Mouse (Mus musculus) midbrain, embryonic 13.5 days (tissue): Measurements from ENCODE around the gene Cs. TPM values are rescaled to one million over a fixed set of nuclear protein-coding genes. Genes with fewer than 3 reads are reported as not detected.

ENCODE experiments used
- ATAC-seq: fragments of 200-750 bp; cut with Nextera tagmentation; 2 replicates; pipeline ENCODE4 v1.8.0; 2017; ENCODE audit warnings: mild to moderate bottlenecking, moderate TSS enrichment, moderate library complexity
- H3K27ac ChIP-seq: fragments of 300-500 bp; sonication (generic); 2 replicates; pipeline ENCODE4 v1.5.1; 2015; ENCODE audit warnings: inconsistent platforms, mild to moderate bottlenecking, moderate library complexity
- H3K27me3 ChIP-seq: fragments of 300-500 bp; sonication (generic); 2 replicates; pipeline ENCODE4 v1.6.1; 2015; ENCODE audit warnings: mild to moderate bottlenecking, inconsistent platforms
- H3K36me3 ChIP-seq: fragments of 300-500 bp; sonication (generic); 2 replicates; pipeline ENCODE4 v1.6.1; 2015; ENCODE audit warnings: mild to moderate bottlenecking, inconsistent platforms
- H3K4me1 ChIP-seq: fragments of 300-500 bp; sonication (generic); replicated peaks from 2 replicates; pipeline ENCODE4 v1.6.1; 2015; ENCODE audit warnings: inconsistent platforms
- H3K4me2 ChIP-seq: fragments of 300-500 bp; sonication (generic); replicated peaks from 2 replicates; pipeline ENCODE4 v1.6.1; 2015; ENCODE audit warnings: moderate library complexity, mild to moderate bottlenecking, inconsistent platforms
- H3K4me3 ChIP-seq: fragments of 300-500 bp; sonication (generic); replicated peaks from 2 replicates; pipeline ENCODE4 v1.5.1; 2015; ENCODE audit warnings: mild to moderate bottlenecking, inconsistent platforms
- H3K9ac ChIP-seq: fragments of 300-500 bp; sonication (generic); replicated peaks from 2 replicates; pipeline ENCODE4 v1.6.1; 2015; ENCODE audit warnings: mild to moderate bottlenecking, inconsistent platforms
- H3K9me3 ChIP-seq: fragments of 300-500 bp; sonication (generic); 2 replicates; pipeline ENCODE4 v1.6.1; 2016; ENCODE audit warnings: mild to moderate bottlenecking, inconsistent platforms
- WGBS: fragments of 180-500 bp; shearing (Covaris S2); methylation state at CpG from one replicate; pipeline ENCODE4 v1.1.7; 2015; 5-methylcytosine and 5-hydroxymethylcytosine counted together
- polyA plus RNA-seq: library from polyadenylated mRNA; unstranded; fragments of >200 nt; fragmentation: Nextera tagmentation; extraction: Ambion mirVana; gene quantifications from 2 replicates; pipeline ENCODE4 v1.2.1, GENCODE M21; 2015

Gene Cs
- polyA plus RNA-seq, 1 experiment from 2014 or later, result 225 TPM

- Histone ChIP-seq H3K4me1 (peaks cover 18% of the 10 kb centered on the region), H3K36me3 (peaks cover 16% of the 10 kb centered on the region), H3K4me2 (peak within 1 kb of the TSS; percentile 90), H3K9me3 (no peaks in the 10 kb centered on the region), H3K4me3 (peak within 1 kb of the TSS; percentile 60), H3K27me3 (no peaks in the 10 kb centered on the region), H3K27ac (peak within 1 kb of the TSS; percentile 97), H3K9ac (peak within 1 kb of the TSS; percentile 72)
- peak; percentile 96 for ATAC-seq
- WGBS, result under 1% methylated on average over 81 of the region's 87 CpGs
Observed at GRCm38 (mm10) chr10:128368402-128369217, 31.1 kb downstream of the Cs start, which contains the start of gene Coq10a. Gene Coq10a, minus strand, starts transcription at chr10:128368997.

DNA sequence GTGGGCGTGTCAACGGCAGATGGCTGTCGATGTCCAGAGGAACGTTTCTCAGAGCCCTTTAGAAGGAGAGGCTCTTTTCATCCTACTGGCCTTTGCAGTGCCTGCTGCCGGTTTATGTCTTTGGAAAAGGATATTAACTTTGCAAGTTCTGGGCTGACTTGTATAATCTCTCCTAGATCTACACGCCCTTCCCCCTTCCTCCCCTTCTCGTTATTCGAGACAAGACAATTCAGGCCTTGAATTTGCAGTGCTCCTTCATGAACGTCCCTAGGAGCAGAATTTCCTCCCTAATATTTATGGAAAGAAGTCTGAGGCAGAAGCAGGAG is 31.6 kb downstream of the Cs start:
- peak overlapping the region; percentile 72 for H3K9ac ChIP-seq
- peak overlapping the region; percentile 60 for H3K4me3 ChIP-seq
- ATAC-seq, result no peak
- no peaks in the 10 kb centered on the region for H3K9me3 ChIP-seq
- no peaks in the 10 kb centered on the region for H3K27me3 ChIP-seq
- WGBS, result 4% methylated on average over 9 of the region's 9 CpGs
- peak overlapping the region; percentile 90 for H3K4me2 ChIP-seq
- H3K36me3 ChIP-seq, result peaks cover 13% of the 10 kb centered on the region
- H3K4me1 ChIP-seq, result peaks cover 18% of the 10 kb centered on the region
- peak overlapping the region; percentile 97 for H3K27ac ChIP-seq

GRCm38 (mm10) chr10:128369599-128369998 is 32.1 kb downstream of the Cs start:
- Histone ChIP-seq H3K36me3 (peaks cover 13% of the 10 kb centered on the region), H3K4me2 (peak overlapping the region; percentile 90), H3K4me3 (peak overlapping the region; percentile 60), H3K4me1 (peaks cover 18% of the 10 kb centered on the region), H3K9ac (peak overlapping the region; percentile 72; the same call in 1 of the 2 replicates), H3K27ac (peak overlapping the region; percentile 97), H3K9me3 (no peaks in the 10 kb centered on the region), H3K27me3 (no peaks in the 10 kb centered on the region)
- WGBS, result 79% methylated on average over 6 of the region's 6 CpGs
- no peak for ATAC-seq

DNA sequence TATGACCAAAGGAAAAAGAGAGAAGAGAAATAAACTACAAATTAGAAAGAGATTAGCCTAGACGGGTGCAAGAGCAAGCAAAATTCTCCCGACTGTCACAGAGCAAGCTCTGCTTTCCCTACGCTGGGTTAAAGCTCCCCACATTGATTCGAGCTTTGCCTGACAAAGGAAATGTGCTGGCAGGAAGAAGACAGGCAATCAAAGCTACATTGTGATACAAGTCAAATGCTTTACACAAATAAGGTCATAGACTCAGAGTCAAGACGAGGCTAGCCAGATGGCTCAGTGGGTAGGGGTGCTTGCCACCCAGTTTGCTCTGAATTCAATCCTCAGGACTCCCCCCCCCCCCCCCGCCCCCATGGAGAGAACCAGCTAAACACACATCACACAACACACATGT is 32.5 kb downstream of the Cs start:
- Histone ChIP-seq H3K4me3 (no peak overlapping the region), H3K9ac (no peak overlapping the region), H3K4me2 (no peak overlapping the region), H3K27ac (no peak overlapping the region), H3K9me3 (no peaks in the 10 kb centered on the region), H3K27me3 (no peaks in the 10 kb centered on the region), H3K36me3 (peaks cover 11% of the 10 kb centered on the region), H3K4me1 (peaks cover 18% of the 10 kb centered on the region)
- WGBS, result 61% methylated on average over 5 of the region's 6 CpGs
- ATAC-seq, result no peak

- no peak overlapping the region for H3K27ac ChIP-seq
- no peak overlapping the region for H3K4me2 ChIP-seq
- 67% methylated on average over 4 of the region's 4 CpGs for WGBS
- no peak overlapping the region for H3K4me3 ChIP-seq
- no peak overlapping the region for H3K9ac ChIP-seq
- peaks cover 18% of the 10 kb centered on the region for H3K4me1 ChIP-seq
- peaks cover 5% of the 10 kb centered on the region; the same call in 1 of the 2 replicates for H3K36me3 ChIP-seq
- ATAC-seq, result no peak
- no peaks in the 10 kb centered on the region for H3K9me3 ChIP-seq
- no peaks in the 10 kb centered on the region for H3K27me3 ChIP-seq
Observed at GRCm38 (mm10) chr10:128370601-128371000, 33.1 kb downstream of the Cs start.

- H3K9me3 ChIP-seq, result no peaks in the 10 kb centered on the region
- 79% methylated on average over 5 of the region's 5 CpGs for WGBS
- no peaks in the 10 kb centered on the region for H3K27me3 ChIP-seq
Observed at GRCm38 (mm10) chr10:128372142-128372541, 34.6 kb downstream of the Cs start.

DNA sequence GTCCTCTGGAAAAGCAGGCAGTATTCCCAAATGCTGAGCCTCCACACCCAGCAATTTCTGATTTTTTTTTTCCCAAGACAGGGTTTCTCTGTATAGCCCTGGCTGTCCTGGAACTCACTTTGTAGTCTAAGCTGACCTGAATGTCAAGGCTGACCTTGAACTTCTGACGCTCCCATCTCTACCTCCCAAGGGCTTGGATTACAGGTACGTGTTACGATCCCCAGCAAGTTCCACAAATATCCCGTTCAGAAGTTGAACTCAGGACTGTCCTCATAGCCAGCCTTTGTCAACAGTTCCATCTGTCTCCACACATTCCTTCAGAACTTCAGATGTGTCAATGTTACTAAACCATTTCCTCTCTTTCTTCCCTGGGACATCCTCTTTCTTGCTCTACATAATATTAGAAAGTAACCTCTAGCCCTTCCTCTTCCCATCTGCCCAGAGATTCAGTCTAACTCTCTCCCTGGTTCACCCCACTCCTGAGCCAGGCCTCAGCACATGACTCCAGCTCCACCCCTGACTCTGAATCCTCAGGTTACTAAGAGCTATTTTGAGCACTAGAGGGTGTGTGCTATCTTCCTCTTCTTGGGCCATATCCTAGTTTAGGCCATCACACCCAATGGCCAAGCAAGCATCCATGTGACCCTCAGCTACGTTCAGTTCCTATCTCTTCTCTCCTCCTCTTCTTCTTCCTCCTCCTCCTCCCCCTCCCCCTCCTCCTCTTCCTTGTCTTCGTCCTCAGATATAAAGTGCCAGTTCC is 35.6 kb downstream of the Cs start:
- Histone ChIP-seq H3K27ac (no peak overlapping the region), H3K4me1 (peaks cover 18% of the 10 kb centered on the region), H3K9ac (no peak overlapping the region), H3K27me3 (no peaks in the 10 kb centered on the region), H3K4me3 (no peak overlapping the region), H3K4me2 (no peak overlapping the region), H3K9me3 (no peaks in the 10 kb centered on the region), H3K36me3 (0 out of 2 replicates have a peak, but pooled peaks cover under 1% of the 10 kb centered on the region)
- WGBS, result 84% methylated on average over 6 of the region's 6 CpGs
- no peak for ATAC-seq

More at GRCm38 (mm10) chr10:128372142-128372541, 34.6 kb downstream of the Cs start:
- no peaks in the 10 kb centered on the region for H3K36me3 ChIP-seq
- H3K27ac ChIP-seq, result no peak overlapping the region
- peaks cover 24% of the 10 kb centered on the region for H3K4me1 ChIP-seq
- H3K9ac ChIP-seq, result no peak overlapping the region
- H3K4me2 ChIP-seq, result no peak overlapping the region
- ATAC-seq, result no peak
- no peak overlapping the region for H3K4me3 ChIP-seq

DNA sequence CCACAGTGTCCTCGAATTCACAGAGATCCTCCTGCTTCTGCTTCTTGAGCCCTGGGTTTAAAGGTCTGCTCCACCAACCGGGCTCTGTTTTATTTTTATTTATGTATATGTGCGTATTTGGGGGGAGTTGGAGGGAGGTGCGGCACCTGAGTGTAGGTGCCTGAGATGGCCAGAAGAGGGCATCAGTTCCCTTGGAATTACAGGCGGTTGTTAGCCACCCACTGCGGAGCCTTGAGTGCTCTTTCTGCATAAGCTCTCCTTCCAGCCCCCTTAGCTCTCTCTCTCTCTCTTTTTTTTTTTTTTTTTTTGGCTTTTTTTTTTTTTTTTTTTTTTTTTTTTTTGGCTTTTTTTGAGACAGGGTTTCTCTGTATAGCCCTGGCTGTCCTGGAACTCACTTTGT is 36.9 kb downstream of the Cs start:
- peaks cover 13% of the 10 kb centered on the region for H3K36me3 ChIP-seq
- H3K27ac ChIP-seq, result no peak overlapping the region
- no peaks in the 10 kb centered on the region for H3K9me3 ChIP-seq
- no peak overlapping the region for H3K9ac ChIP-seq
- H3K4me1 ChIP-seq, result peaks cover 28% of the 10 kb centered on the region
- 76% methylated on average over 6 of the region's 6 CpGs for WGBS
- no peak overlapping the region for H3K4me2 ChIP-seq
- ATAC-seq, result no peak
- H3K27me3 ChIP-seq, result no peaks in the 10 kb centered on the region
- no peak overlapping the region for H3K4me3 ChIP-seq

DNA sequence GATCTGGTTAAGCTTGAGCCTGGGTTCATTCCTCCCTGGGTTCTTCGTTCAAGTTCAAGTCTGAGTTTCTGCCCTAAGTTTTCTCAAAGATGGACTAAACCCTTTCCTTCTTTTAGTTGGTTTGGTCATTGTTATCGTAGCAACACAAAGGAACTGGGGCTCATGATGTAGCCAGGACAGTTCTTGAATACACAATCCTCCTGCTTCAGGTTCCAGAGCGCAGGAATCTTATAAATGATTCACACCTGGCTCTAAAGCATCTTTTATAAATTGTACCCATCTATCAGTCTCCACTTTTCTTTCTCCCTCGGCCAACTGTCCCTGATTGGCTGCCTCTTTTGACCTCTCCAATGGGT is 38.5 kb downstream of the Cs start:
- Histone ChIP-seq H3K4me1 (peaks cover 27% of the 10 kb centered on the region), H3K4me3 (peak overlapping the region; percentile 96), H3K4me2 (peak overlapping the region; percentile 79), H3K27me3 (no peaks in the 10 kb centered on the region), H3K9me3 (no peaks in the 10 kb centered on the region), H3K36me3 (peaks cover 30% of the 10 kb centered on the region), H3K9ac (peak overlapping the region; percentile 100), H3K27ac (peak overlapping the region; percentile 97)
- no peak for ATAC-seq
- 42% methylated on average over 4 of the region's 4 CpGs for WGBS

- H3K36me3 ChIP-seq, result peaks cover 35% of the 10 kb centered on the region
- H3K27ac ChIP-seq, result peak within 1 kb of the TSS; percentile 97
- peaks cover 27% of the 10 kb centered on the region for H3K4me1 ChIP-seq
- H3K4me2 ChIP-seq, result peak within 1 kb of the TSS; percentile 79
- peak within 1 kb of the TSS; percentile 96 for H3K4me3 ChIP-seq
- H3K27me3 ChIP-seq, result no peaks in the 10 kb centered on the region
- under 1% methylated on average over 60 of the region's 73 CpGs for WGBS
- peak within 1 kb of the TSS; percentile 100 for H3K9ac ChIP-seq
- ATAC-seq, result peak; percentile 94
- no peaks in the 10 kb centered on the region for H3K9me3 ChIP-seq
Observed at GRCm38 (mm10) chr10:128376455-128377211, 39.1 kb downstream of the Cs start, which contains the start of gene Ankrd52. Gene Ankrd52, plus strand, starts transcription at chr10:128377115.

GRCm38 (mm10) chr10:128377222-128377939 is 39.8 kb downstream of the Cs start:
- peak overlapping the region; percentile 100 for H3K9ac ChIP-seq
- peak overlapping the region; percentile 79 for H3K4me2 ChIP-seq
- ATAC-seq, result peak; percentile 80
- H3K27ac ChIP-seq, result peak overlapping the region; percentile 97
- no peaks in the 10 kb centered on the region for H3K9me3 ChIP-seq
- whole genome bisulfite sequencing, result 0% methylated on average over 23 of the region's 47 CpGs
- H3K27me3 ChIP-seq, result no peaks in the 10 kb centered on the region
- H3K4me1 ChIP-seq, result peaks cover 27% of the 10 kb centered on the region
- peak overlapping the region; percentile 96 for H3K4me3 ChIP-seq
- peaks cover 42% of the 10 kb centered on the region for H3K36me3 ChIP-seq
